Mouse (Mus musculus): ENCODE results near the gene Pald1.

Pald1 gene

DNA sequence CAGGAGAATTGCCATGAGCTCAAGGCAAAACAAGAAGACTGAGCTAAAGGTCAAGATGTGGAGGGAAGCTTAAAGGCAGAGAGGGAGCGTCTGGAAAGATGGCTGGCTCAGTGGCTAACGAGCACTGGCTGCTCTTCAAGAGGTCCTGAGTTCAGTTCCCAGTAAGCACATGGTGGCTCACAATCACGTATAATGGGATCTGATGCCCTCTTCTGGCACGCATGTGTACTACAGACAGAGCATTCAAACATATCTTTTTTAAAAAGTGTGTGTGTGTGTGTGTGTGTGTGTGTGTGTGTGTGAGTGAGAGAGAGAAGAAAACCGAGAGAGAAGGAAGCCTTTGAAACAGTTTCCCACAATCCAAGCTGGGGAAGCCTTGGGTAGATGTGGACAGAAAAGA lies 19.1 kb upstream of the Pald1 start:
- DNase-seq, result no peak

DNA sequence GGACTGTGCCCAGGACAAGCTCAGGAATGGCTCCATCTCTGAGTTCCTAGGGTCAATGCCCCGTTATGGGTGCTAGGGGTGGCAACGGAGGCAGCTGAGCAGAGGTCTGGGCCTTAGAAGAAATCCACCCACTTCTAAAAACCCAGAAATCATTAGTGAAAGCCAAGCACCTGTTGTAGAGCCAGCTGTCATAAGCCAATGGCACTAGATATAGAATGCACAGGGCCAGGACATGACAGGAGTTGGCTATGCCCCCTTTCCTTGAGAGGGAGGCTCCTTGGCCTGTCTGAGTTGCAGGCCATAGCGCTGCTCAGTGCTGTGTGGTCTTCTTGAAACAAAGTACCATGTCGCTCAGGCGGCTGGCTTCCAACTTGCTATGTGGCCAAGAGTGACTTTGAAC lies 17.1 kb upstream of the Pald1 start:
- no peak for DNase-seq

DNA sequence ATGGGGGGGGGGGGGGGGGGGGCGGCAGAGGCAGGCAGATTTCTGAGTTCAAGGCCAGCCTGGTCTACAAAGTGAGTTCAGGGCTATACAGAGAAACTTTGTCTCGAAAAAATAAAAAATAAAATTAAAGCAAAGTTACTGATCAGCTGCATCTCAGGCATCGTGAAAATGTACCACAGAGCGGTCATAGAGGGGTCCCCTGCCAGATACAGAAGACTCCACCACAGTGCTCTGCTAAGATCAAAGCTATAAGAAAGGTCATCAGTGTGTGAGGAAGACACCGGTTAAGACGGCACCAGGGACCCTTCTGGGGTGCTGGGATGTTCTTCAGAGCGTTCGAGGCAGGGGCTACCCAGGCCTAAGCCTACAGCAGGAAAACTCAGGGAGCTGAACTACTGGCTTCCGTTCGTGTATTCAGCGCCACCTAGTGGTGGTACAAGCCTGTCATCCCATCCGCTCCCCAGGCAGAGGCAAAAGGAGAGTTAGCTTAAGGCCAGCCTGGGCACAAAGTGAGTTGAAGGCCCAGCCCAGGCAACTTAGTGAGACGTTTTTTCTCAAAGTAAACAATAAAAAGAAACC lies 15.9 kb upstream of the Pald1 start:
- peak; percentile 85 for DNase-seq

DNA sequence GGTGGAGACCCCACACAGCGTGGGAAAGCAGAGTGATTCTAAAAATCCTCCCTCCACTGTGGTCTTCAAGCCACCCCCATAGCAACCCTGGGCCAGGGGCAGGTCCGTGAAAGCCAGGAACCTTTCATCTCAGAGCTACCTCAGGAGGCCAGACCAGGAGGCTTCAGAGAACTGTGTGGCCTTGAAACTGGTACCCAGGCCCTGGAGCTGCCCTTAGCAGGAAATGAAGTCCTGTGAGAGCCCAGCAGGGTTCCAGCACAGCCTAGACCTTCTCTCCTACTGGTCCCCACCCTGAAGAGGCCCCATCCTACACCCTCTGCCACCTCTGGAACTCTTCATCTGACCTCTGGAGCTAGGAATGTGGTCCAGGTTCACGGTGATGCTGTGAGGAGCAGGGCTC lies 14.8 kb upstream of the Pald1 start:
- DNase-seq, result no peak

DNA sequence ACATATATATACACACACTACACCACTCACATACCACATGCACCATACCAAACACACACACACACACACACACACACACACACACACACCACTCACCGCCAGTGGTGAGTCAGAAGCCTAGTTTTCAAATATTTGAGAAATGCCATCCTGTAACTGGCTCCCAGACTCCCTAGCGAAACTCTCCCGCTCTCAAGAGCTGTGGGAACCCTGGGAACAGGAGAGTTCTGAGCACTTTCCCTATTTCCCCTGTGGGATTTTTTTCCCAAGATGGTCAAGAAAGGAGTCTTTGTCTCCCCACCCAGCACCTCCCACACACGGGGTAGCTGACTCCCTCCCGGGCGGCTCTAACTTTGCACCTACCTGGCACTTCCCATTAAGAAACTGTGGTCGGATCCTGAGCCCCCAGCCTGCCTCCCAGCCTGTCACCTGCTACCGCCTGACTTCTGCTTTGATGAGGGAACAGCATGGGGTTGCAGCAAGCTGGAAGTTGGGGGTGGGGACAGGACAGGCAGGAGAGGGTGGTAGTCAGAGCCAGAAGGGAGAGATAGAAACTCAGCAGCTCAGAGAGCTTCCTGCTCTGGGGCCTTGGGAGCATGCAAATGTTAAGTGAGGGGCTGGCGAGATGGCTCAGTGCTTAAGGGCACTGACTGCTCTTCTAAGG lies 11.3 kb upstream of the Pald1 start:
- DNase-seq, result no peak

DNA sequence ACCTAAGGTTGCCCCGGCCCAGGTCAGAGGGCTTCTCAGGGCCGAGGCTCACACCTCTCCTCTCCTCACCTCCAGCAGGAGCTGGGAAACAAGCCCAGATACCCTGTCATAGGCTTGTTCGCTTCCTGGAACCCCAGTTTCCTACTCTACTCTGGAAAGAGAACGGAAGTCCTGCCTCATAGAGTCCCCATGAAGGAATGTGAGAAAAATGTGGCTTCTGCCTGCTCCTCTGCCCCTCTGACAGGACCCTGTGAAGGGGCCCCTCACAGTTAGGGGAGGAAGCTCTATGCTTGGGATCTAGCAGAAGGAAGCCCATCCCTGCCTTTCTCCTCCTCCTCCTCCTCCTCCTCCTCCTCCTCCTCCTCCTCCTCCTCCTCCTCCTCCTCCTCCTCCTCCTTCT lies 9.3 kb upstream of the Pald1 start:
- no peak for DNase-seq

DNA sequence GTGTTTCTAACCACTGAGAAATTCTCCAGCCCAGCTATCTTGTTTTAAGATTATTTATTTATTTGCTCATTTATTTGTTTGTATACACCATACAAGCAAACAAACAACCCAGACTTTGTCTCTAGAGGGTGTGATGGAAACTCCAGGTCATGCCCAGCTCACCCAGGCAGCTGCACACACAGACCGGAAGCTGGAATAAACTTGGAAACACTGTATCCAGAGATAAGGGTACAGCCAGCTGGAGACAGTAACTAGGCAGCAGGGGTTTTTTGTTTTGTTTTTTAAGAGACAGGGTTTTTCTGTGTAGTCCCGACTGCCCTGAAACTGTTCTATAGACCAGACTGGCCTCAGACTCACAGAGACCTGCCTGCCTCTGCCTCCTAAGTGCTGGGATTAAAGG lies 6.8 kb upstream of the Pald1 start:
- DNase-seq, result no peak

DNA sequence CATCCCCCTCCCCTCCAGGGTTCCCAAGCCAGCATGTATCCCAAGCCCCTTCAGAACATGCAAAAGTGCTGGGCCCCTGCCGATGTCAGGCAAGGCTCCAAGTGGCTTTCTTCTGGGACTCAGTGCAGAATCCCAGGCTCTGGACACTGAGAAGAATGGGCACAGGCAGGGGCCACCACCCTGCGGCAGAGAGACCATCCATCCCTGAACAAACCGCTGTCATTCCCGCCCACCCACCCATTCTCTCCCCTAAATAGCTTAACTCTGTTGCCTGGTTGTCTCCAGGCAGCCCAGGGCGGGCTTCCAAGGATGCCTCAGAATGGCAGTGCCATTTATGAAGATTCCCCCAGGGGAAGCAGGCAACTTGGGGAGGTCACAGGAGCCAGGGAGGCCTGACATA lies 5.7 kb upstream of the Pald1 start:
- no peak for DNase-seq

DNA sequence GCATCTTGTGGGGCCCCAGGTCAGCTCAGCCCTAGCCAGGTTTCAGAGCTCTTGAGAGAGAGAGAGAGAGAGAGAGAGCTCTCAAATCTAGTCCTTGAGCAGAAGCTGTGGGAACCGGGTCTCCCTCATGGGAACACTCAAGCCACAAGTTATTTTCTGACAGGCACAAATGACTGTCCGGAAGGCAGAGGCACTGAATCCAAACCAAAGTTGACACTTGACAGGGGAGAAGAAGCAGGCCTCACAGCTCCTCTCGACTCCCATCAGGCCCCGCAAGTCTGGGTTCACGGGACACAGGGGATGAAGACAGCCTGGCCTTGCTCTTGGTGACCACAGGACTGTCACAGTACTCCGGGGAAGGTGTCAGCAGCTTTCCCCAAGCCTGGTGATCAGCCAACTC lies 3.0 kb upstream of the Pald1 start:
- DNase-seq, result peak; percentile 34

DNA sequence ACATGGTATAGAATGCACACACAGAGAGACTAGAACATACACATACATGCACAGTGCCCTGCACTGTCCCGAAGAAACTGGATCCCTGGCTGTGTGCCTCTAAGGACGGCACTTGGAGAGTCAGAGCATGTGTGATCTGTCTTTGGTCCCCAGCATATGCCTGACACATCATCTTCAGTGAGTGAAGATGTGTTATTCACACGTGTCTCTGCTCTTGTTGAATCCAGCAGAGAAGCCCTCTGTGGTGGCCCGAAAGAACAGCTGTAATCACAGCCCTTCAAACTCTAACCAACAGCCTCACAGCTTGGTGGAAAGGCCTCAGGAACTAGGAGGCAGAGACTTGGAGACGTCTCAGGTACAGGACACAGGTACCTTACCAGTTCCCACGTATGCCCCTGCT lies 1.8 kb upstream of the Pald1 start:
- no peak for DNase-seq

DNA sequence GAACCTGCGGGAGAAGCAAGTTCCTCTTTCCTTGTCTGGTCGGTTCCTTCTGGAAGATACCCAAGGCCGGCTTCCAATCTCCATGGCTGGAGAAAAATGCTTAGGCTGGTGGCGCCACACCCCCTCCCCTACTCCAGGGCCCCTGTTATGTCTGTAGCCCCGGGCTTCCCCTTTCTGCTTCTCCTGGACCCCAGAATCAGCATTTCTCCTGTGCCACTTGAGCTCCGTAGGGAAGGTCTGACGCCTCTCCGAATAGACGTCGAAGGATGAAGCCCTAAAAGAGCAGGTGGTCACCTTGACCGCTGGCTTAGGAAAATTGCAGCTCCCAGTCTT lies 351 bp upstream of the Pald1 start:
- DNase-seq, result no peak

DNA sequence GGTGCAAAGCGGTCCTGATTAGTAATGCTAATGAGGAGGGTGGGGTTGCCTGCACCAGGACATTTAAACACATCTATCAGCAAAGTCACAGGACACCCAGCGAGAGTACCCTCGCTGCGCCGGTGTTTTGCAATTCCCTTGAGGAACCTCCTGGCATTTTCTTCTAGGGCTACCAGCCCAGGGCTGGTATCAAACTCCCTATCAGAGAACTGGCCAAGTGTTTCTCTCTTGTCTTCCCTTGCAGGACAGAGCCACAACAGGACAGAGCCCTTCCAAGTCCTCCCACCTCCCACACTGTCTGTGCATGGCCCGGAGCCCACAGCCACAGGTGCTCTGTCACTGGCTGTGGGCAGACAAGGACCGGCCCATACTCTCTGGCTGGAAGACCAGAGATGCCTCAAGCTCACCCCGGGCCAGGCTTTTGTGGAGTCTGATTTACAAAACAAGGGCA lies 1.0 kb downstream of the Pald1 start:
- peak; percentile 48 for DNase-seq

DNA sequence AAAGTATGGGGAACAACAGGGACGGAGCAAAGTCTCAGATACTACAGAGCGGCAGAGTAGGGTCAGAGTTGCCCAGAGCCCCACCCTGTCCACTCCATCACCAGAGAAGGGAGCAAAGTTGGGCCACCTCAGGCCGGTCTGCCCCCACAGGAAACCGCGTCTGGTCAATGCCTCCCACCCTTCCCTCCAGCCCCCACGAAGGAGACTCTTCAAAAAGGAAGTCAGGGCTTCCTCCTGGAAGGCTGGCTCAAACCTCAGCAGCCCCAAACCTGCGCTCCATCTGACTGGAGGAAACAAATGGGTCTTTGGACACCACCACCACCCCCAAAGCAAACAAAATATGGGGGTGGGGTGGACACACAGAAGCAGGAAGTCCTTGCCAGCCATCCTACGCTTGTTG lies 1.5 kb downstream of the Pald1 start:
- peak; percentile 60 for DNase-seq

DNA sequence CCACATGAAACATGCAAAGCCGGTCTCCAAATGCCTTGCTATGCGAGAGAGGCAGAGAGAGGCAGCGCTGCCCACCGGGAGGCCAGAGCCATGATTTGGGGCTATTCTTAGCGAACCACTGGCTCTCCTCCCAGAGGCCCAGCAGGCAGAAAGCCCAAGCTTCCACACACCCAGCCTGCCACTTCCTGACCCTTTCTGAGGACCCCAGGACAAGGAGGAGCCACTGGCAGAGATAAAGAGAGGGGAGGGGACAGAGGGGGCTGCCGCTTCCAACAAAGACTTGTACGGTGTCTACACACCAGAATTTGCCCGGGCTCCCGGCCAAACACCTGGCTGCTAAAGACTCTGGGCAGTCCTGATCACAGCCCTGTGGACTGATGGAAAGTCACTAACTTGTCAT lies 3.1 kb downstream of the Pald1 start:
- DNase-seq, result peak; percentile 75

DNA sequence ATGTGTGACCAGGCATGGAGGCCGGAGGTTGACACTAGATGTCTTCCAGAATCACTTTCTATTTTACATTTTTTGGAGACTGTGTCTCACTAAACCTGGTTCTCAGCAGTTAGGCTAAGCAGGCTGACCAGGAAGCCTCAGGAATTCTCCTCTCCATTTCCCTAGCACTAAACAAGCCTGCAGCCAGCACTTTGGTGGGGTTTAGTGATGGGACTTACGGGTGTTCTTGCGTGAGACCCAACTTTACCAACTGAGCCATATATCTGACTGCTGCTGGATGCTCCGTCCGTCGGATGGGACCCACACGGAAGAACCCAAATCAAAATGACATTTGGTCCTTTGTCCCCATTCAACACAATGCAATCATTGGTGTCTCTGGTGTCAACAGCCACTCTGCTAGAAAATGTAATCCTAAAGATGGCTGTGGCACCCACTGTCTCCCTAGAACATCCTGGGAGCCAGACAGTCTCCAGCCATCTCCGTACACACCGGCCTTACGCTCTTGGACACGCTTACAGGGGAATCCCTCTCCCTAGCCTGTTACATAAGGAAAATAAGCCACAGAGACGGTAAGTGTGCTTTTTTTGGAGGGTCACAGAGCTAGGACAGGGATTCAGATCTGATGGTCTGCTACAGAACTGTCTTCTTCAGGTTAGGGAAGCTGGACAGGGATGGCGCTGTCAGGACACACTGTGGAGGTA lies 3.8 kb downstream of the Pald1 start:
- DNase-seq, result no peak

DNA sequence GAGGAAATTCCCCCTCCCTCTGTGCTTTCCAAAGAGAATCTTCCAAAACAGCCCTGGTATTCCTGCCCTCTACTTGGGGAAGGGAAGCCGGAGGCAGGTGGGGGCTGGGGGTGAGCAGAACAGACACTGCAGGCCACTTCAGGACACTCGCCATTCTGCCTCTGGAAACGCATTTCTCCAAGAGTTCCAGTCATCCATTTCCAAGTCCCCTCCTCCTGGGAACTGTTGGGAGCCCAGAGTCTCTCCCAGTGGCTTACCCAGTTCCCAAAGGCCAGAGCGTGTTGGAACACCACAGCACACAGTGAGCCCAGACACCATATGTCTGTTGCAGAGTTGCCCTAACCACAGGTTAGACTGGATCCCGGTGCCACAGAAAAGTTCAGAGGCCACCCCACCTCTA lies 4.6 kb downstream of the Pald1 start:
- DNase-seq, result peak; percentile 34

DNA sequence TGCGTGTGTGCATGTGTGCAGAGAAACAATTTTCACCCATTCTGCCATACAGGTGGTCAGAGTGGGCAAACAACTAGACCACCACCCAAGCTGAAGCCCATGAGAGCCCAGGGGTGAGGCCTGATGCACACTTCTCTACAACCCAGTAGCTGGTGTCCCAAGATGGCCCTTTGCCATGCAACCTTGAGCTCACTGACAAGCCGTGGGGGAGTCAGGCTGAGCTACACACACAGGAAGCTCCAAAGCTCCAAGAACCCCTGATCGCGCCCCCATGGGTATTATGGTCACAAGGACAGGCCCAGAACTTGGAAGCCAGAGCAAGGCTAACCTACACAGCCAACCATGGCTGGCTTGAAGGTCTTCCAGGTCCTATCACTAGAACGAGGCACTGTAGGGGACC lies 5.3 kb downstream of the Pald1 start:
- DNase-seq, result peak; percentile 23

DNA sequence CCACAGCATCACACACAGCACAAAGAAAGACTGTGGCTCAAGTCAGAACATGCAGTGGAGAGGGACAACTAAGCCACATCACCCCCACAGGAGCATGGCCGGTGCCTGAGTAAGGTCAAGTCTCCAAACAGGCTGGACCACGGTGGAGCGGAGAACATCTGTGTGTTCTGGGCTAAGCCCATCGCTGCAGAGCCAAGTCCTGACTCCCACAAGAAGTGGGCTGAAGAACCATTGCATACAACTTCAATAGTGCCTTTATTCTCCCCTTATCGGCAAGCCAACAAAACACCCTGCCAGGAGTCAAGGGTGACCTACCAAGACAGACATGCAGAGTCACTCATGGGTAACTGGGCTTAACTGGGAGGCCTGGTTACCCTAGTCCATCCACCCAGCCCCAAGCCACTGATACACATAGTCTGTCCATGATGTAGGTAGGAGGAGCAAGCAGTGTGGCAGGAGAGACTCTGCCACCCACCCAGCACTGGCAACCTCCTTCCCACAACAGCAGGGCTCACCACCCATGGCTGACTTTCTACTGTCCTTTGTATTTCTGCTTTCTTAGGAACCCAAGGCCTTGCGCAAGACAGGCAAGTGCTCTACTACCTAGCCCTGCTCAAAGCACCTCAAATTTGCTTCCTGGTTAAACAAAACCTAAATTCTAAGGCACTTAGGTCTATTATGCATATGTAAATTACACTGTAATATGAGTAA lies 8.4 kb downstream of the Pald1 start:
- no peak for DNase-seq

DNA sequence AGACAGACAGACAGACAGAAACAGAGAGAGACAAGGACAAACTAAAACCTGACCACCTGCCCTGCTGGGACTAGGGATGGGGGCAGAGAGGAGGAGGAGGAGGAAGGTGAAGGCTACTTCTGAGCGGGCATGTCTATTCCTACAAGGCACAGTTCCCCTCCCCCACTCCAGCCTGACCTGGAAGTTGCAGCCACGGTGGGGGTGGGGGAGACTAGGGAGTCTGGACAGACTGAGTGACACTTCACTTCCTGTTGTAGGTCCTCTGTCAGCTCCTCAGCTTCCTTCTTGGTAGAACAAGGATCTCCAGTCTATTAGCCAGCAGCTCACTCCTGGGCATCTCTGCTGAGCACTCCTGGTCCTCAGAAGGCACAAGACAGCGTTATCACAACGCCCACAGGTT lies 9.3 kb downstream of the Pald1 start:
- peak; percentile 82 for DNase-seq

DNA sequence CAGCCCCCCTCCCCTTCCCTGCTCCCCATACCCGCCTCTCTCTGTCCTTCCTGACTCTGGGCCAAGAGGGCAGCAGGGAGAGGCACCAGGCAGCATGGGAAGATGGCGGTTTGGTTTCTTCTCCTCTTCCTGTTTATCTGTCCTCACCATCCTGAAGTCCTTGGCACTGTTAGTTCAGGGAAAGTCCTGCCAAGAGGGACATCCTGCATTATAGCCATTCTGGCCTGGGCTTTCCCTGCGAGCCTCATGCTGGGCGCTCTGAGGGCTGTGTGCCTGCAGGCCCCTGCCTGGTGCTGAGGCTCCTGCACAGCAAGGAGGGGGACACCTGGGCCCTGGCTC lies 10.8 kb downstream of the Pald1 start:
- peak; percentile 34 for DNase-seq

DNA sequence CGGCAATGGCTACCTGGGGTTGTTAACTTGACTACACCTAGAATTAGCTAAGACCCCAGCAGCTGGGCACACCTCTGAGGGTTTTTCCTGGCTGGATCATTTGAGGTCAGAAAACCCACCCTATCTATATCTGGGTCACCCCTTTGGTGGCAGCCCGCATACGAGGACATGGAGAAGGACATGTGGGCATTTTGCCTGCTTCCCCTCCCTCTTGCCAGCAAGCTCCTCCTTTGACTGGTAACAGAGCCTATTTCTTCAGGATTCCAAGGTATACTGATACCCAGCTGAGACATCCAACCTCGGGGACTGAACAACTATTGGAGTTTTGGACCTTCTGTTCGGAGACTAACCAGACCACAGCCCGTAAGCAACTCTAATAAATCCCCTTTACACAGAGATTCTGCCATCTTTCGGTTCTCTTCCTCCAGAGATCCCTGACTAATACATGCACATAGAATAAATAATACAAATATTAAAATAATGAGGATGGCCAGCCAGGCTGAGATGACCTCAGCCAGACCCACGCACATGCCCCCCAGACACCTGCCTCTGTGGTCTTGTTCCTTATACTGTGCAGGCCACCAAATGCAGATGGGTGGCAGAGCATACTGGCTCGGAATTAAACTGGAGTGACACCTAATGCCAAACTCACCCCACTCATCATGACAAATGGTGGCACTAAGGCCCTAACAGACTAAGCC lies 11.3 kb downstream of the Pald1 start:
- DNase-seq, result no peak

DNA sequence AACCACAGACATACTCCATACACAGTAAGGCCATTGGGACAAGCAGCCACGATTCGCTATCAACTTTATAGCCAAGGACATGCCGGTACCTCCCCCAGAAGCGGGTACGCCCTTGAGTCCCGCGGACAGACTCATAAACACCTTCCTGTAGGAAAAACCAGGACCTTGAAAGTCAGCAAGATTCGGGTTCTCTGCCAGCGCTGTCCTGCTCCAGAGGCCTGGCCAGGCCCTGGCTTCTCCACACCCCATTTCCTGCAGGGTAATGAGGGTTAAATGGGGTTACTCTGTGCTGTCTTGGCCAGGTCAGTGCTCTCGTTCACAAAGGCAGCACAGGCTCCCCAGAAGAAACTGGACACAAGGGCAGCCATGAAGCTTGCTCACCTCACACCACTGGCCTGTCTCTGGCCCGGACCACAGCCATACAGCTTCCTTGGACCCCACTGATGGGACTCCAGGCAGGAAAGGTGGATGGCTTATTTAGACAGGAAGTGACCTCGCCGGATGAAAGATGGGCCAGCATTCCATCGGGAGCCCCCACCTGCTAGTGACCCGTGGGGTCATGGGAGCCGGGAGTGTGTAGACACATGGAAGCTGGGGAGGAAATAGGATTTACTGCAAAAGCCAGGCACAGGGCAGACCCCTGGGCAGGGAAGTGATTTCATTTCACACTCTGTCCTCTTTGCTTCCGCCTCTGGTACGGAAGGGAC lies 12.9 kb downstream of the Pald1 start:
- DNase-seq, result peak; percentile 76

DNA sequence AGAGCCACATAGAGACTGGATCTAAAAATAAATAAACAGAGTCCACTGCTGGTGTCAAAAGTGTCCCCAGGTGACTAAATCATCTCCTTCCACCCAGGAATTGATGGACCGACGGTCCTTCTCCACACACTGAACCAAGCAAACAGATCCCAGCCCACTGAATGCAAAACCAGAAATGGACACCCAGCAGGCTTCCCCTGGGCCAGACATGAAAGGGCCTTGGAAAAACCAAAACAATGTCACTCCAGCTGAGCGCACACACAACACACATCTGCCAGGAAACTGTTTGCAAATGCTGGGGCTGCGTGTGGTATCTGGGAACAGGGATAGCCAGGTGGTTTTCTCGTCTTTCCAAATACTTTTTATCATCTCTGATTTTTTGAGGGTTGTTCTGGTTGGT lies 13.6 kb downstream of the Pald1 start:
- peak; percentile 27 for DNase-seq

Measured in kidney, postnatal 10 days (tissue).